Mouse (Mus musculus) liver, adult 2 months (tissue): ENCODE measurements around the gene Cx3cr1.

ENCODE experiments used
- CTCF ChIP-seq: fragments of 200-500 bp; IDR thresholded peaks from 2 replicates; pipeline ENCODE4 v1.5.1; 2011; ENCODE audit warnings: low read depth, low read length, control low read depth
- POLR2A ChIP-seq: fragments of 200-500 bp; IDR thresholded peaks from 2 replicates; pipeline ENCODE4 v1.6.1; 2011; ENCODE audit warnings: low read length, control low read depth; ENCODE audit not compliant: insufficient read depth; ENCODE audit errors: extremely low read depth

DNA sequence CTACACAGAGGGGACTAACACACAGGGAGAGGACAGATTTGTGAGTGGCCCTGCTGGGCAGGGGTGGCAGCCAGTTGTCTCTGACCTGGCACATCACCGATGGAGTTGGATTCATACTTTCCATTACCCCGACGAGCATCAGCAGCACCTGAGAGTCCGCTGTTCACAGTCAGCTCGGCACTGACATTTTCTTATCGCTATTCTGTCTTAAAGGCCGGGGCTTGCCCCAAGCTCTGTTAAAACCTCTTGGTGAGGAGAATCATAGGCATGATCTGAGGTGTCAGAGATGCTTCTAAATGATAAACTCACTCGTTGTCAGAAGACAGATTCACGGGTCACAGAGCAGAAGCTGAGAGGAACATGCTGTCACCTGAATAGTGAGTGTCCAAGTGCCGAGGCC lies 21.4 kb upstream of the Cx3cr1 start:
- TF ChIP-seq POLR2A (no peak), CTCF (no peak)
